Mouse (Mus musculus) ES-Bruce4 (cell line): ENCODE measurements at regions not wholly inside any gene's neighbourhood (a gene's known extent, or its start where the extent isn't known, plus 50 kb on each side); places are given as distances from the start of the nearest gene placed in this dataset.

Experiments
- CTCF ChIP-seq: IDR thresholded peaks from one replicate; pipeline ENCODE4 v1.8.1; 2011; ENCODE audit warnings: low read depth, low read length
- EP300 ChIP-seq: IDR thresholded peaks from 2 replicates; pipeline ENCODE4 v1.6.1; 2011; ENCODE audit warnings: low read depth, low read length; ENCODE audit not compliant: insufficient read depth
- POLR2A ChIP-seq: IDR thresholded peaks from one replicate; pipeline ENCODE4 v1.8.1; 2011; ENCODE audit warnings: low read length; ENCODE audit not compliant: insufficient read depth

GRCm38 (mm10) chr3:144332353-144332752, 127.3 kb upstream of the Lmo4 start:
- TF ChIP-seq EP300: no peak
- TF ChIP-seq CTCF: no peak
- TF ChIP-seq POLR2A: no peak
